Mouse (Mus musculus): ENCODE data around the gene Trat1. TPM values are rescaled to one million over a fixed set of nuclear protein-coding genes. Genes with fewer than 3 reads are reported as not detected.

Gene Trat1
- 50.8 TPM for polyA plus RNA-seq (2017; shearing (Covaris generic))

DNA sequence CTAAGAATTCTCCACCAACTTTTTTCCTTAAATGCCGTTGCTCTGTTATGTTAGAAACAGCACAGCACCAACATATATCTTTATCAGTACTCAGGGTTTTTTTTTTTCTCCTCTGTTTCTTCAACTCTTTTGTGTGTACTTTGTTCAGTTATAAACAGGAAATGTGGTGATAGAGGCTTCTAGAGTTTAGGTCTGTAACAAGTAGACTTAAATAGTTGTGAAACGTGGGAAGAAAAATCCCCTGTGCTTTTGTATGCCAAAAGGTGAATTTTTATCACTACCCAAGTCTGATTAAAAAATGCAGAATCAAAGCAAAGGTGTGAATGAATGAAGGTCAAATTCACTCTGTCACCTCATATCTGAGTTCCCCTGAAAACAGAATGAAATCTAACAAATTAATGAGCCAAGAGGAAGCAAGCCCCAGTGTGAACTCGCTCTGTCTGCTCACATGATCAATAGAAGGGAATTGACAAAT, at the start of gene Trat1:
Gene Trat1 (minus strand): TSS at position 51 of the 475 bp plus-strand sequence.

GRCm38 (mm10) chr16:48816695-48817094, 44.9 kb upstream of the Trat1 start, which contains the start of gene Retnlb:
Retnlb (plus strand) TSS chr16:48816856.

Other genes starting within 250 kb of the Trat1 start
- gene Retnlb, start 44.8 kb upstream of the Trat1 start, polyA plus RNA-seq (2017; shearing (Covaris generic)): not detected
- not detected for gene Retnla, start 70.5 kb upstream of the Trat1 start, polyA plus RNA-seq (2017; shearing (Covaris generic))
- not detected for gene Retnlg, start 100.6 kb upstream of the Trat1 start, polyA plus RNA-seq (2017; shearing (Covaris generic))
- gene Dzip3, start 222.1 kb upstream of the Trat1 start, polyA plus RNA-seq (2017; shearing (Covaris generic)): 4.4 TPM
- 2.3 TPM for gene Cip2a, start 222.2 kb upstream of the Trat1 start, polyA plus RNA-seq (2017; shearing (Covaris generic))